Mouse (Mus musculus) testis, adult 10 weeks (tissue): Measurements from ENCODE around the gene Inhbb. TPM values are rescaled to one million over a fixed set of nuclear protein-coding genes. Genes with fewer than 3 reads are reported as not detected.

Experiments used
- polyA plus RNA-seq: library from polyadenylated mRNA; stranded (reverse); fragments of 350-450 nt; fragmentation: Illumina TruSeq; extraction: RNeasy Lipid Tissue Mini Kit (QIAGEN cat#74804); gene quantifications from one replicate; pipeline ENCODE4 v1.2.3, GENCODE M21; 2014; ENCODE audit warnings: low read depth, low replicate concordance

Inhbb gene
- polyA plus RNA-seq: 7.8 TPM

GRCm38 (mm10) chr1:119421576-119422421 is at the start of gene Inhbb:
Gene Inhbb, minus strand, starts transcription at chr1:119422248.

Other genes starting within 250 kb of the Inhbb start
- 10.5 TPM for gene Ralb, start 82.5 kb upstream of the Inhbb start, polyA plus RNA-seq
- 13.3 TPM for gene Tmem185b, start 103.9 kb upstream of the Inhbb start, polyA plus RNA-seq
- gene Epb41l5, start 226.8 kb upstream of the Inhbb start, polyA plus RNA-seq: 26.4 TPM